12 mouse cellular contexts compared by ENCODE assay signal in genomic region chr12:100044704-100045103, GRCm38 (mm10).
"Had no signal": no experiment of that assay in that cellular context is flagged by ENCODE, and none has a peak within 500 bp of the region (broad histone marks: within the 10 kb centered on the region; RNA-seq: fewer than 3 reads in every experiment).

No protein-coding gene starts in this region.

- DNase-seq: kidney, adult 11 months; kidney, postnatal 14 days; layer of hippocampus, postnatal 36 days; lung, adult 18-20 months; thymus, adult 2 months; thymus, postnatal 36 days had no signal

- H3K27ac ChIP-seq: kidney, embryonic 15.5 days; limb, embryonic 13.5 days; liver, embryonic 14.5 days; midbrain, embryonic 12.5 days; neural tube, embryonic 13.5 days had no signal

- H3K4me3 ChIP-seq: kidney, embryonic 15.5 days; limb, embryonic 13.5 days; midbrain, embryonic 12.5 days; neural tube, embryonic 13.5 days had no signal

- ATAC-seq: midbrain, embryonic 16.5 days had no signal
